Mouse (Mus musculus) embryo, embryonic 10.5 days (tissue): ENCODE measurements around the gene Nxt2.
A peak's percentile ranks its signal among the peaks of the same experiment; 100 is the strongest.
"Not testable (repeated sequence)": the region's sequence is repeated elsewhere in the genome, so short reads cannot be mapped to it uniquely, and the experiment has no call there.

Experiments used
- DNase-seq: peaks from one replicate; pipeline ENCODE4 v3.0.0-alpha.2; 2015; ENCODE audit warnings: low spot score

Gene Nxt2

GRCm38 (mm10) chrX:142226542-142226941 is at the start of gene Nxt2:
Nxt2 (plus strand) TSS chrX:142226770.
- DNase-seq = no peak

GRCm38 (mm10) chrX:142176981-142177380 is 49.6 kb upstream of the Nxt2 start:
- no peak for DNase-seq

- DNase-seq = no peak
Observed at GRCm38 (mm10) chrX:142182026-142182425, 44.5 kb upstream of the Nxt2 start.

- peak; percentile 76 for DNase-seq
Observed at GRCm38 (mm10) chrX:142189023-142189703, 37.4 kb upstream of the Nxt2 start.

- DNase-seq = no peak
Observed at GRCm38 (mm10) chrX:142190355-142190754, 36.2 kb upstream of the Nxt2 start.

GRCm38 (mm10) chrX:142194420-142194819 is 32.1 kb upstream of the Nxt2 start:
- DNase-seq = no peak

- DNase-seq = no peak
Observed at GRCm38 (mm10) chrX:142195551-142195950, 31.0 kb upstream of the Nxt2 start.

GRCm38 (mm10) chrX:142196831-142197230 is 29.7 kb upstream of the Nxt2 start, which contains the start of gene Gucy2f:
Gucy2f (minus strand) TSS chrX:142196931.
- peak; percentile 0 for DNase-seq

GRCm38 (mm10) chrX:142200295-142200694 is 26.3 kb upstream of the Nxt2 start:
- peak; percentile 72 for DNase-seq

GRCm38 (mm10) chrX:142227398-142228054 is 956 bp downstream of the Nxt2 start:
- peak; percentile 77 for DNase-seq

- DNase-seq = peak; percentile 77
Observed at GRCm38 (mm10) chrX:142228055-142228768, 1.6 kb downstream of the Nxt2 start.

GRCm38 (mm10) chrX:142228769-142229158 is 2.2 kb downstream of the Nxt2 start:
- DNase-seq = peak; percentile 2

- DNase-seq = not testable (repeated sequence)
Observed at GRCm38 (mm10) chrX:142236146-142236545, 9.6 kb downstream of the Nxt2 start.

- peak; percentile 19 for DNase-seq
Observed at GRCm38 (mm10) chrX:142237101-142237500, 10.5 kb downstream of the Nxt2 start.

- DNase-seq = no peak
Observed at GRCm38 (mm10) chrX:142245682-142246327, 19.2 kb downstream of the Nxt2 start.

- DNase-seq = no peak
Observed at GRCm38 (mm10) chrX:142250008-142250736, 23.6 kb downstream of the Nxt2 start.

GRCm38 (mm10) chrX:142276031-142276430 is 49.5 kb downstream of the Nxt2 start:
- no peak for DNase-seq

- DNase-seq = no peak
Observed at GRCm38 (mm10) chrX:142276573-142276972, 50.0 kb downstream of the Nxt2 start.

GRCm38 (mm10) chrX:142285905-142286304 is 59.3 kb downstream of the Nxt2 start:
- peak; percentile 10 for DNase-seq
